Mouse (Mus musculus): ENCODE measurements around the gene Foxj3. TPM values are rescaled to one million over a fixed set of nuclear protein-coding genes. Genes with fewer than 3 reads are reported as not detected.
"Not testable (repeated sequence)": the region's sequence is repeated elsewhere in the genome, so short reads cannot be mapped to it uniquely, and the experiment has no call there.

The Foxj3 gene
- polyA plus RNA-seq (2012; rRNA removed), result 32.3 and 34.9 TPM in 2 replicates

- not testable (repeated sequence) for DNase-seq; H3K4me1 ChIP-seq (ENCODE audit: control insufficient read depth, insufficient read depth, low read length); H3K27ac ChIP-seq (ENCODE audit: insufficient read depth, low read length); H3K27me3 ChIP-seq (ENCODE audit: control insufficient read depth, insufficient read depth, low read length); H3K4me3 ChIP-seq (replicated peaks; ENCODE audit: insufficient read depth, low read depth, low read length)
- WGBS, result 92% methylated on average over 4 of the region's 4 CpGs
Measured at GRCm38 (mm10) chr4:119536615-119537014, at the start of gene Foxj3. TSS of gene Foxj3 (plus strand) at chr4:119537004.

DNA sequence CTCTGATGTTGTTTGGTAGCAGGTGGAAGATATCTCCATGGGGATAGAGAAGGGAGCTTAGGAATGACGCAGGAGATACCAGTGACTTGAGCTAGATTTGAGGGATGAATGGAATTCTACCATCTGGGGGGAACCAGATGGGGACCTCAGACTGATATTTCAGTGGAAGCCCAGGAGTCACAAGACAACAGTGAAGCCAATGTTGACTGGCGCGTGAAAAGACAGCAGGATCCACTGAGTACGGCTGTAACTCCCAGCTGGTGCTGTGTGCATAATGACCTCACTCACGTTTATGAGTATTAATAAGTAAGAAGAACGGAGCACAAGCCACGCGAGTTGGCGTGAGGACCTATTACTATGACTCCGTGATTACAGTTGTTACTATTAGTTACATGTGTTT, 47.1 kb upstream of the Foxj3 start:
- peak in 1 of 2 experiments; percentile 24 for DNase-seq
- WGBS, result 36% methylated on average over 10 of the region's 10 CpGs
- no peak for TF ChIP-seq CTCF (IDR thresholded peaks at IDR 0.05; ENCODE audit: borderline replicate concordance, insufficient read depth, low read depth, low read length)
- no peak for TF ChIP-seq POLR2A (IDR thresholded peaks at IDR 0.05; ENCODE audit: borderline replicate concordance, insufficient read depth, low read length)
- H3K4me3 ChIP-seq (replicated peaks; ENCODE audit: insufficient read depth, low read depth, low read length), result no peak overlapping the region
- H3K27me3 ChIP-seq (ENCODE audit: control insufficient read depth, insufficient read depth, low read length), result no peaks in the 10 kb centered on the region
- H3K27ac ChIP-seq (ENCODE audit: insufficient read depth, low read length), result no peak overlapping the region
- H3K4me1 ChIP-seq (ENCODE audit: control insufficient read depth, insufficient read depth, low read length), result peaks cover 8% of the 10 kb centered on the region; the same call in 1 of the 2 replicates

DNA sequence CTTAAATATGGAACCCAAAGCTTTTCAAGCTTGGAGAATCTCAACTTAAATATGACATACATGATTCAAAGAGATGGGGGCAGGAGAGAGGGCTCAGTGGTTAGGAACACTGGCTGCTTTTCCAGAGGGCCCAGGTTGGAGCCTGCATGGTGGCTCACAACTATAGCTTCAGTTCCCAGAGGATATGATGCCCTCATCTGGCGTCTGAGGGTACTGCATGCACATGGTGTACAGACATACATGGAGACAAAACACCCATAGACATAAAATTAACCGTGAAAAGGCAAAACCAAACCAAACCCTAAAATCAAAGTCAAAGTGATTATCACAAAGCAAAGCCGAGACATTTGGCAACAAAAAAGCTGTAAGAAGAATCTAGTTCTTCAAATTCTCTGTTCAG, 46.0 kb upstream of the Foxj3 start:
- TF ChIP-seq POLR2A (IDR thresholded peaks at IDR 0.05; ENCODE audit: borderline replicate concordance, insufficient read depth, low read length) (no peak), CTCF (IDR thresholded peaks at IDR 0.05; ENCODE audit: borderline replicate concordance, insufficient read depth, low read depth, low read length) (peak; percentile 32; the same call in 1 of the 2 replicates)
- Histone ChIP-seq H3K27ac (ENCODE audit: insufficient read depth, low read length) (no peak overlapping the region), H3K4me3 (replicated peaks; ENCODE audit: insufficient read depth, low read depth, low read length) (no peak overlapping the region), H3K4me1 (ENCODE audit: control insufficient read depth, insufficient read depth, low read length) (peaks cover 8% of the 10 kb centered on the region; the same call in 1 of the 2 replicates), H3K27me3 (ENCODE audit: control insufficient read depth, insufficient read depth, low read length) (no peaks in the 10 kb centered on the region)
- 82% methylated on average over 3 of the region's 3 CpGs for WGBS
- peak; percentile 41 to 56 for DNase-seq

DNA sequence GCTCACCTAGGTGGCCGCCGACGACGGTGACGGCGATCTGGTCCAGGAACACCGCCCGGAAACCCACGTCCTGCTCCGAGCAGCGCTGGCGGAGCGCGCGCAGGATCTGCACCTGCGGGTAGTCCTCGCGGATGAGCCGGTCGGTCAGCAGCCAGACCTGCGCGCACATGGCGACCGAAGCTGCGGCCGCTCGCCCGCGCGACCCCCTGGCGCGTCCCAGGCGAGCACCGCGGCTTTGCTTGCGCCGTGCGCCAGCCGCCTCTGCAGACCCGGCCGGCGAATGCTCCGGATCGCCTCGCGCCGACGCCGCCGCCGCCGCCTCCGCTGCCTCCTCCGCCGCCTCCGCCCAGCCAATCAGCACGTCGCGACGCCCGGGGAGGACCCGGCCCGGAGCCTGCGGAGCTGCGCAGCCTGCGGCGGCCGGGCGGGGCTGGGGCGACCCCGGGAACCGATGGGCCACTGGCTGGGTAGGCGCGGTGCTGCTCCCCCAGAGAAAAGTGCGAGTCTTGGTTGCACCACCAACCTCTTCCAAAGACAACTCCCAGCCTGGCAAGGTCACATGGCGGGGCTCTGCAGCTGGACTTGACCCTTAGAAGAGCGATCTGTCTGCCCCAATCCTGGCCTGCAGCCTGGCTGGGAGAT, 44.4 kb upstream of the Foxj3 start, which contains the start of gene Rimkla:
Rimkla (minus strand) TSS at position 338 of the 642 bp plus-strand sequence.
- Histone ChIP-seq H3K27me3 (ENCODE audit: control insufficient read depth, insufficient read depth, low read length) (no peaks in the 10 kb centered on the region), H3K27ac (ENCODE audit: insufficient read depth, low read length) (peak within 1 kb of the TSS; percentile 16; the same call in 1 of the 2 replicates), H3K4me3 (replicated peaks; ENCODE audit: insufficient read depth, low read depth, low read length) (peak within 1 kb of the TSS; percentile 50), H3K4me1 (ENCODE audit: control insufficient read depth, insufficient read depth, low read length) (peaks cover 8% of the 10 kb centered on the region; the same call in 1 of the 2 replicates)
- TF ChIP-seq POLR2A (IDR thresholded peaks at IDR 0.05; ENCODE audit: borderline replicate concordance, insufficient read depth, low read length) (peak; percentile 66), CTCF (IDR thresholded peaks at IDR 0.05; ENCODE audit: borderline replicate concordance, insufficient read depth, low read depth, low read length) (no peak)
- DNase-seq, result peak; percentile 87 to 88
- WGBS, result under 1% methylated on average over 77 of the region's 77 CpGs

DNA sequence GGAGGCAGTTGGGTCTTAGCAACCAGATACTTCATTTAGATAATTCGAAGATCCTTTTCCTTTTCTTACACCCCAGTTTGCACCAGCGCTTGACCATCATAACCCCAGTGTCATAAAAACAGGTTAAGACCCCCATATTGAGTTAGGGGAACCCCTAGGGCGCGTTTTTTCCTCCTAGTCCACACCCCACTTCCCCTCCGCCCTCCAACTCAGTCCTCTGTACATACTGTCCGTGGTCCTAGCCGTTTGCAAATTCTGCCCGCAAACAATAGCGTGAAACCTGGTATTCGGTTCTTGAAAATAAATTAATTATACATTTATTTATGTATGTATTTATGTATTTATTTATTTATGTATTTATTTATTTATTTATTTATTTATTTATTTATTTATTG, 43.9 kb upstream of the Foxj3 start:
- Histone ChIP-seq H3K4me1 (ENCODE audit: control insufficient read depth, insufficient read depth, low read length) (peaks cover 8% of the 10 kb centered on the region; the same call in 1 of the 2 replicates), H3K27ac (ENCODE audit: insufficient read depth, low read length) (peak overlapping the region; percentile 16; the same call in 1 of the 2 replicates), H3K4me3 (replicated peaks; ENCODE audit: insufficient read depth, low read depth, low read length) (peak overlapping the region; percentile 50), H3K27me3 (ENCODE audit: control insufficient read depth, insufficient read depth, low read length) (no peaks in the 10 kb centered on the region)
- no peak for TF ChIP-seq CTCF (IDR thresholded peaks at IDR 0.05; ENCODE audit: borderline replicate concordance, insufficient read depth, low read depth, low read length)
- TF ChIP-seq POLR2A (IDR thresholded peaks at IDR 0.05; ENCODE audit: borderline replicate concordance, insufficient read depth, low read length), result no peak
- WGBS, result 61% methylated on average over 10 of the region's 10 CpGs
- DNase-seq, result no peak

DNA sequence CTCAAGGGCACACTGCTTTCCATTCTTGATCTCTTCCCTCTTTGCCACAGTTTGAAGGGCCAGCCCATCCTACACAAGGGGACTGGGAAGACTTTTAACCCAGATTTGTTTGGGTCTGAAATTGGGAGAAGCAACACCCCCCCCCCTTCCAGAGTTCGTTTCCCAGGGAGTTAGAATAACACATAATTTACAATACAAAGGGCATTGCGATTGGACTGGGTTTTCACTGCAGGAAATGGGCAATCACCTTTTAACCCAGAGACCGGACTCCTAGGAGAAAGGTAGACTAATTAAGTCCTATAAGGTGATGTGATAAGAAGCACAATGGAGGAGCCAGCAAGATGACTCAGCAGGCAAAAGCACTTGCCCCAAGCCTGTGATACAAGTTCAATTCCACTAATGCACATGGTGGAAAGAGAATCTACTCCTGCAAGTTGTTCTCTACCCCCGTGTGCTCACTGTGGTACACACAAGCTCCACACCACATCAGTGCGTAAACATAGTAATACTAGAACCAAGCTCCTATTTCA, 38.4 kb upstream of the Foxj3 start:
- no peak overlapping the region for H3K27ac ChIP-seq (ENCODE audit: insufficient read depth, low read length)
- H3K4me1 ChIP-seq (ENCODE audit: control insufficient read depth, insufficient read depth, low read length), result no peaks in the 10 kb centered on the region
- 78% methylated on average over 5 of the region's 5 CpGs for WGBS
- H3K4me3 ChIP-seq (replicated peaks; ENCODE audit: insufficient read depth, low read depth, low read length), result no peak overlapping the region
- TF ChIP-seq POLR2A (IDR thresholded peaks at IDR 0.05; ENCODE audit: borderline replicate concordance, insufficient read depth, low read length), result no peak
- no peak for DNase-seq
- H3K27me3 ChIP-seq (ENCODE audit: control insufficient read depth, insufficient read depth, low read length), result no peaks in the 10 kb centered on the region

- TF ChIP-seq CTCF (IDR thresholded peaks at IDR 0.05; ENCODE audit: borderline replicate concordance, insufficient read depth, low read depth, low read length), result no peak
- TF ChIP-seq POLR2A (IDR thresholded peaks at IDR 0.05; ENCODE audit: borderline replicate concordance, insufficient read depth, low read length), result no peak
- Histone ChIP-seq H3K27ac (ENCODE audit: insufficient read depth, low read length) (no peak overlapping the region), H3K4me1 (ENCODE audit: control insufficient read depth, insufficient read depth, low read length) (no peaks in the 10 kb centered on the region), H3K27me3 (ENCODE audit: control insufficient read depth, insufficient read depth, low read length) (no peaks in the 10 kb centered on the region), H3K4me3 (replicated peaks; ENCODE audit: insufficient read depth, low read depth, low read length) (no peak overlapping the region)
- WGBS, result 77% methylated on average over 2 of the region's 2 CpGs
- no peak for DNase-seq
Measured at GRCm38 (mm10) chr4:119511591-119511990, 25.2 kb upstream of the Foxj3 start.

DNA sequence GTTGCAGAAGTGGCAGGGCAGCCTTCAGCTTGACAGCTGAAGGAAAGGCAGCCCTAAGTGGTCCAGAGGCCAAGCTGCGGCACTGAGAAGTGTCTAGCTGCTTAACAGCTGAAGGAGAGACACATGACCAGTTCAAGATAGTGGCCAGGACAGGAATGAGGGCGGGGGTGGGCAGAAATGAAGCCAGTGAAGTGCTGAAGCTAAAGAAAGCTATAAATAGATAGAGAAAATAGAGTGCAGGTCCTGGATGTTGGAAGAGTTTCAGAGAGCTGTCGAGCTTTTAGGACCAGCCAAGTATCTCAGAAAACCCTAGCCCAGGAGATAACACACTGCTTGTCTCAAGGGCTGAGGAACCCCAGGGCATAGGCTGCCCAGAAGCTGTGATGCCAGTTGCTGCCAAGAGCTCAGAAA, 24.1 kb upstream of the Foxj3 start:
- DNase-seq, result no peak
- Histone ChIP-seq H3K27me3 (ENCODE audit: control insufficient read depth, insufficient read depth, low read length) (no peaks in the 10 kb centered on the region), H3K4me1 (ENCODE audit: control insufficient read depth, insufficient read depth, low read length) (no peaks in the 10 kb centered on the region), H3K4me3 (replicated peaks; ENCODE audit: insufficient read depth, low read depth, low read length) (no peak overlapping the region), H3K27ac (ENCODE audit: insufficient read depth, low read length) (no peak overlapping the region)
- WGBS, result 32% methylated on average over 3 of the region's 3 CpGs
- TF ChIP-seq CTCF (IDR thresholded peaks at IDR 0.05; ENCODE audit: borderline replicate concordance, insufficient read depth, low read depth, low read length) (no peak), POLR2A (IDR thresholded peaks at IDR 0.05; ENCODE audit: borderline replicate concordance, insufficient read depth, low read length) (no peak)

Measured in cerebellum, adult 2 months (tissue).